Mouse (Mus musculus) liver, adult 2 months (tissue): ENCODE measurements around the gene Odf3b. TPM values are rescaled to one million over a fixed set of nuclear protein-coding genes. Genes with fewer than 3 reads are reported as not detected.

ENCODE experiments used
- DNase-seq: peaks from one replicate; pipeline ENCODE4 v3.0.0-alpha.2; 2011; ENCODE audit warnings: low read depth, low spot score; ENCODE audit errors: extremely low read depth
- H3K27ac ChIP-seq: fragments of 200-500 bp; replicated peaks from 2 replicates; pipeline ENCODE4 v1.5.1; 2012; ENCODE audit warnings: low read depth, mild to moderate bottlenecking, control low read depth, inconsistent platforms, low read length; ENCODE audit not compliant: insufficient read depth
- H3K27me3 ChIP-seq: fragments of 200-500 bp; 2 replicates; pipeline ENCODE4 v1.6.1; 2012; ENCODE audit warnings: mild to moderate bottlenecking, moderate library complexity, low read length, inconsistent platforms; ENCODE audit not compliant: control insufficient read depth, insufficient read depth
- H3K36me3 ChIP-seq: fragments of 200-500 bp; 2 replicates; pipeline ENCODE4 v1.6.1; 2012; ENCODE audit warnings: low read length, inconsistent platforms; ENCODE audit not compliant: control insufficient read depth, insufficient read depth
- H3K4me1 ChIP-seq: fragments of 200-500 bp; 2 replicates; pipeline ENCODE4 v1.6.1; 2011; ENCODE audit warnings: low read length; ENCODE audit not compliant: control insufficient read depth, insufficient read depth
- H3K4me3 ChIP-seq: fragments of 200-500 bp; 2 replicates; pipeline ENCODE4 v1.5.1; 2011; ENCODE audit warnings: low read depth, mild to moderate bottlenecking, control low read depth, low read length, moderate library complexity; ENCODE audit not compliant: insufficient read depth
- H3K79me2 ChIP-seq: fragments of 200-500 bp; 2 replicates; pipeline ENCODE4 v1.6.1; 2012; ENCODE audit warnings: inconsistent platforms, mild to moderate bottlenecking, low read length, moderate library complexity; ENCODE audit not compliant: control insufficient read depth, insufficient read depth
- H3K9ac ChIP-seq: fragments of 200-500 bp; 2 replicates; pipeline ENCODE4 v1.6.1; 2012; ENCODE audit warnings: low read depth, mild to moderate bottlenecking, control low read depth, inconsistent platforms, low read length
- CTCF ChIP-seq: fragments of 200-500 bp; IDR thresholded peaks from 2 replicates; pipeline ENCODE4 v1.5.1; 2011; ENCODE audit warnings: low read depth, low read length, control low read depth
- POLR2A ChIP-seq: fragments of 200-500 bp; IDR thresholded peaks from 2 replicates; pipeline ENCODE4 v1.6.1; 2011; ENCODE audit warnings: low read length, control low read depth; ENCODE audit not compliant: insufficient read depth; ENCODE audit errors: extremely low read depth
- WGBS: fragments of 180-500 bp; shearing (Covaris S2); methylation state at CpG from one replicate; pipeline ENCODE4 v1.1.7; 2018; 5-methylcytosine and 5-hydroxymethylcytosine counted together
- polyA plus RNA-seq: library from polyadenylated mRNA; depleted of rRNA; stranded (reverse); fragments of >200 nt; gene quantifications from 2 replicates; pipeline ENCODE4 v1.2.3, GENCODE M21; 2012
- total RNA-seq: library from RNA; depleted of rRNA; stranded (reverse); fragments of >200 nt; gene quantifications from 2 replicates; pipeline ENCODE4 v1.2.3, GENCODE M21; 2014

The Odf3b gene
- total and polyA plus RNA-seq, 2 experiments = 3.8 to 41.7 TPM

DNA sequence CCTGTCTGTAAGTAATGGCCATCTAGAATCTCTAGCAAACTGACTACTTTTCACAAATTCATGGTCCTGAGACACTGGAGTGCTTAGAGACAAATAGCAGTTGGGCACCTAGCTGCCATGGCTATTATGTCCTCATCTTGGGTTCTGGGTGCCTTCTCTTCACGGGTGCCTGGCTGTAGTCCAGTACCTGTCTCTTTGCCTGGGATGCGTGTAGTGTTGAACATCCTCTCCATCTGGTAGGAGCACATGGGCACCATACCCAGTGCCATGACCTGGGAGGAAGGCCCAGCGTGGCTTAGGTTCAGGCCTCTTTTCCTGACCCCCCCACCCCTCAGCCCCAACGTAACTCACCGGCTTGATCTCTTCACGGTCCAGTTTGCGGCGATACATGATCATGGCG, 42.9 kb upstream of the Odf3b start:
- TF ChIP-seq POLR2A (no peak), CTCF (no peak)

DNA sequence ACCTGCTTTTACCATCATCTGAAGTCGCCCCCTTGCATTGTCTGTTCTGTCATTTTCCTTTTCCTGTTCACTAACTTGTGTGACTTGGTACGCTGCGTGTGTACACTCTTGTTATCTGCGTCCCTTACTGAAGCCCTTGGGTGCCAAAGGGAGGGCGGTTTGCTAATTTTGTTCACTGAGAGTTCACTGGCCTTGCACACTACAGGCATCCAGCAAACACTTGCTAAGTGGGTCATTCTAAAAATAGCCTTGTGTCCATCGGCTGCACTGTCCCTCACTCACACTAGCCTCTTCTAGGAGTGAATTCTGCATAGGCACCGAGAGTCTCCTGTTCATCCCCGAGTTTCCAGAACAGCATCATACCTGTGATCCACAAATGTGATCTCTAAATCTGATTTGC, 36.2 kb upstream of the Odf3b start:
- peaks cover 7% of the 10 kb centered on the region for H3K4me1 ChIP-seq
- DNase-seq = peak; percentile 76
- peaks cover 14% of the 10 kb centered on the region for H3K36me3 ChIP-seq
- no peaks in the 10 kb centered on the region for H3K27me3 ChIP-seq
- H3K27ac ChIP-seq = no peak overlapping the region
- no peak overlapping the region for H3K9ac ChIP-seq
- H3K4me3 ChIP-seq = no peak overlapping the region
- H3K79me2 ChIP-seq = no peaks in the 10 kb centered on the region
- TF ChIP-seq CTCF (no peak), POLR2A (no peak)
- 26% methylated on average over 8 of the region's 8 CpGs for WGBS

More for the DNA sequence above, 42.9 kb upstream of the Odf3b start:
- Histone ChIP-seq H3K9ac (no peak overlapping the region), H3K36me3 (peaks cover 24% of the 10 kb centered on the region), H3K79me2 (no peaks in the 10 kb centered on the region), H3K4me3 (no peak overlapping the region), H3K27ac (no peak overlapping the region), H3K27me3 (no peaks in the 10 kb centered on the region), H3K4me1 (peaks cover 5% of the 10 kb centered on the region)
- DNase-seq = no peak
- WGBS = 94% methylated on average over 9 of the region's 9 CpGs

- 81% methylated on average over 24 of the region's 24 CpGs for WGBS
- no peaks in the 10 kb centered on the region for H3K79me2 ChIP-seq
- H3K4me3 ChIP-seq = no peak within 1 kb of the TSS
- no peaks in the 10 kb centered on the region for H3K27me3 ChIP-seq
- peaks cover 1% of the 10 kb centered on the region for H3K4me1 ChIP-seq
- no peak for DNase-seq
- H3K9ac ChIP-seq = no peak within 1 kb of the TSS
- H3K27ac ChIP-seq = no peak within 1 kb of the TSS
- TF ChIP-seq CTCF (no peak), POLR2A (no peak)
- H3K36me3 ChIP-seq = no peaks in the 10 kb centered on the region
These were observed 31.0 kb upstream of the Odf3b start, which contains the start of gene Syce3 for GRCm38 (mm10) chr15:89410118-89410517. TSS of gene Syce3 (minus strand) at chr15:89410503.

GRCm38 (mm10) chr15:89406691-89407090, 27.6 kb upstream of the Odf3b start:
- Histone ChIP-seq H3K4me3 (no peak overlapping the region), H3K79me2 (no peaks in the 10 kb centered on the region), H3K9ac (no peak overlapping the region), H3K27ac (no peak overlapping the region), H3K27me3 (no peaks in the 10 kb centered on the region), H3K36me3 (no peaks in the 10 kb centered on the region), H3K4me1 (no peaks in the 10 kb centered on the region)
- no peak for DNase-seq
- TF ChIP-seq POLR2A (no peak), CTCF (no peak)

DNA sequence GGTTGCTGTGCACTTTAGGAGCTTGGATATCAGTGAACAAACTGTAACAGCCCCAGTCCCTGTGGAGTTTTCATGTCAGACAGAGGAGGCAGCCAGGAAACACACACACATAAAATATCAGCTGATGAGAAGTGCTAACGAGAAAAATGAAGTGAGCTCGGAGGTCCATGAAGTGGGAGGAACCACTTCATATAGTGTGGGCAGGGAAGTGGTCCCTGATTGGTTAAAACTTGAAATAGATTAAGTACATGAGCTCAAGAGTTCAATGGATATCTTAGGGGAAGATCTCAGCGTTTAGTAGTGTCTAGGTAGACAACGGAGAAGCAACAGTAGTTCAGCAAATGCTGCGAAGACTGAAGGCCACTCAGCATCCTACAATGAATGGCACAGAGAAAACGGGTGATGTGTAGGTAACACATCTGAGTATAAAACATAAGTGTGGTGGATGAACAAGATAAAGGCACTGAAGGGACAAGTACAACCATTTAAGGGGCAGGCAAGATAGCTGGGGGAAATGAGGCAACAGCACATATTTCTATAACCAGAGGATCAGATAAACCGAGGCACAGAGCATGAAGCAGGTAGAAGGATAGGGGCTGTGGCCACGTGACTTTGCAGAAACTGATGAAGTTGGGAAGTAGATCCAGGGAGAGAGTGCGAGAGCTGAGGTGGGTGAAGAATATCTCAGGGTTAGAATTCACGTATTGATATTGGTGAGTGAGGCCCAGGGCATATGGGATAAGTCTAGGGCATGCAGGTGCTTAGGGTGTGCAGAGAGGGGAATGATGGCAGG, 25.9 kb upstream of the Odf3b start:
- TF ChIP-seq POLR2A (no peak), CTCF (no peak)
- Histone ChIP-seq H3K79me2 (no peaks in the 10 kb centered on the region), H3K4me1 (no peaks in the 10 kb centered on the region), H3K27ac (no peak overlapping the region), H3K36me3 (no peaks in the 10 kb centered on the region), H3K9ac (no peak overlapping the region), H3K27me3 (no peaks in the 10 kb centered on the region), H3K4me3 (no peak overlapping the region)
- no peak for DNase-seq
- 84% methylated on average over 10 of the region's 10 CpGs for WGBS

- Histone ChIP-seq H3K79me2 (no peaks in the 10 kb centered on the region), H3K27me3 (no peaks in the 10 kb centered on the region), H3K4me3 (no peak overlapping the region), H3K4me1 (no peaks in the 10 kb centered on the region), H3K9ac (no peak overlapping the region), H3K36me3 (no peaks in the 10 kb centered on the region), H3K27ac (no peak overlapping the region)
- 84% methylated on average over 1 of the region's 1 CpGs for WGBS
- TF ChIP-seq CTCF (no peak), POLR2A (no peak)
- no peak for DNase-seq
These were observed 23.4 kb upstream of the Odf3b start for GRCm38 (mm10) chr15:89402471-89402870.
